Mouse (Mus musculus) limb, embryonic 13.5 days (tissue): ENCODE measurements around the gene Tnfrsf8. TPM values are rescaled to one million over a fixed set of nuclear protein-coding genes. Genes with fewer than 3 reads are reported as not detected.
"Not testable (repeated sequence)": the region's sequence is repeated elsewhere in the genome, so short reads cannot be mapped to it uniquely, and the experiment has no call there.

Source experiments
- ATAC-seq: fragments of 200-750 bp; cut with Nextera tagmentation; 2 replicates; pipeline ENCODE4 v1.8.0; 2017; ENCODE audit warnings: low read depth, moderate number of reproducible peaks, moderate TSS enrichment; ENCODE audit not compliant: low FRiP score
- H3K27ac ChIP-seq: fragments of 300-500 bp; sonication (generic); 2 replicates; pipeline ENCODE4 v1.5.1; 2015; ENCODE audit warnings: inconsistent platforms, mild to moderate bottlenecking, moderate library complexity
- H3K27me3 ChIP-seq: fragments of 300-500 bp; sonication (generic); 2 replicates; pipeline ENCODE4 v1.6.1; 2015; ENCODE audit warnings: mild to moderate bottlenecking, inconsistent platforms
- H3K36me3 ChIP-seq: fragments of 300-500 bp; sonication (generic); 2 replicates; pipeline ENCODE4 v1.6.1; 2015; ENCODE audit warnings: inconsistent platforms, mild to moderate bottlenecking, moderate library complexity
- H3K4me1 ChIP-seq: fragments of 300-500 bp; sonication (generic); 2 replicates; pipeline ENCODE4 v1.6.1; 2015; ENCODE audit warnings: inconsistent platforms
- H3K4me2 ChIP-seq: fragments of 300-500 bp; sonication (generic); replicated peaks from 2 replicates; pipeline ENCODE4 v1.6.1; 2015; ENCODE audit warnings: inconsistent platforms, mild to moderate bottlenecking, moderate library complexity
- H3K4me3 ChIP-seq: fragments of 300-500 bp; sonication (generic); 2 replicates; pipeline ENCODE4 v1.5.1; 2015; ENCODE audit warnings: moderate library complexity, mild to moderate bottlenecking, inconsistent platforms
- H3K9ac ChIP-seq: fragments of 300-500 bp; sonication (generic); 2 replicates; pipeline ENCODE4 v1.6.1; 2015; ENCODE audit warnings: mild to moderate bottlenecking, inconsistent platforms
- H3K9me3 ChIP-seq: fragments of 300-500 bp; sonication (generic); 2 replicates; pipeline ENCODE4 v1.6.1; 2016; ENCODE audit warnings: inconsistent platforms
- WGBS: fragments of 180-500 bp; shearing (Covaris S2); methylation state at CpG from one replicate; pipeline ENCODE4 v1.1.7; 2015; 5-methylcytosine and 5-hydroxymethylcytosine counted together
- polyA plus RNA-seq: library from polyadenylated mRNA; unstranded; fragments of >200 nt; fragmentation: Nextera tagmentation; extraction: Ambion mirVana; gene quantifications from 2 replicates; pipeline ENCODE4 v1.2.1, GENCODE M21; 2015

Tnfrsf8 gene
- polyA plus RNA-seq, 1 experiment from 2014 or later, result 0.10 TPM

- Histone ChIP-seq H3K9me3 (no peaks in the 10 kb centered on the region), H3K36me3 (no peaks in the 10 kb centered on the region), H3K4me1 (no peaks in the 10 kb centered on the region), H3K27ac (no peak overlapping the region), H3K9ac (no peak overlapping the region), H3K27me3 (no peaks in the 10 kb centered on the region), H3K4me2 (no peak overlapping the region), H3K4me3 (no peak overlapping the region)
- ATAC-seq, result no peak
- 81% methylated on average over 8 of the region's 8 CpGs for WGBS
Measured at GRCm38 (mm10) chr4:145322995-145323627, 8.1 kb upstream of the Tnfrsf8 start.

- Histone ChIP-seq H3K4me3 (no peak overlapping the region), H3K4me1 (no peaks in the 10 kb centered on the region), H3K9ac (no peak overlapping the region), H3K27ac (no peak overlapping the region), H3K9me3 (no peaks in the 10 kb centered on the region), H3K36me3 (no peaks in the 10 kb centered on the region), H3K4me2 (no peak overlapping the region), H3K27me3 (0 out of 2 replicates have a peak, but pooled peaks cover 3% of the 10 kb centered on the region)
- ATAC-seq, result no peak
- WGBS, result 88% methylated on average over 5 of the region's 5 CpGs
Measured at GRCm38 (mm10) chr4:145322211-145322610, 7.2 kb upstream of the Tnfrsf8 start.

DNA sequence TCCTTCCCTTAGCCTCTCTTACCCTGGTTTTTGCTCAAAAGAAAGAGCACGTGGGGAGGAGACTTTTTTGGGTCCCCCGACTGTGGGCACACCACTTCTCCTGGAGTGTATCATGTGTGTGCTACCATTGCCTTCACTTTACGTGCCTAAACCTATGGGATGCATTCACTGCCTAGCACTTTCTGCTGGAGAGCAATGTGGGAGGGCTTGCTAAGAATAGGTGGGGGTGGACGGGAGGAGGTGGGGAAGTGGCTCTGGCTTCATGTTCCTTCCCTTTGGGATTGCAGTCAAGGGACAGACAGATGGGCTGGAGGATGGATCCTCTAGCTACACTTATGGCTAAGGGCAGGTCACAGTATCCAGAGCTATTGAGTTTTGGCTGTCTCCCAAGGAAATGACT is 5.7 kb upstream of the Tnfrsf8 start:
- no peaks in the 10 kb centered on the region for H3K4me1 ChIP-seq
- no peak overlapping the region for H3K4me2 ChIP-seq
- no peak overlapping the region for H3K9ac ChIP-seq
- no peak overlapping the region for H3K4me3 ChIP-seq
- no peaks in the 10 kb centered on the region for H3K9me3 ChIP-seq
- H3K36me3 ChIP-seq, result no peaks in the 10 kb centered on the region
- WGBS, result 78% methylated on average over 4 of the region's 4 CpGs
- H3K27me3 ChIP-seq, result peaks cover 12% of the 10 kb centered on the region
- H3K27ac ChIP-seq, result no peak overlapping the region
- ATAC-seq, result no peak

DNA sequence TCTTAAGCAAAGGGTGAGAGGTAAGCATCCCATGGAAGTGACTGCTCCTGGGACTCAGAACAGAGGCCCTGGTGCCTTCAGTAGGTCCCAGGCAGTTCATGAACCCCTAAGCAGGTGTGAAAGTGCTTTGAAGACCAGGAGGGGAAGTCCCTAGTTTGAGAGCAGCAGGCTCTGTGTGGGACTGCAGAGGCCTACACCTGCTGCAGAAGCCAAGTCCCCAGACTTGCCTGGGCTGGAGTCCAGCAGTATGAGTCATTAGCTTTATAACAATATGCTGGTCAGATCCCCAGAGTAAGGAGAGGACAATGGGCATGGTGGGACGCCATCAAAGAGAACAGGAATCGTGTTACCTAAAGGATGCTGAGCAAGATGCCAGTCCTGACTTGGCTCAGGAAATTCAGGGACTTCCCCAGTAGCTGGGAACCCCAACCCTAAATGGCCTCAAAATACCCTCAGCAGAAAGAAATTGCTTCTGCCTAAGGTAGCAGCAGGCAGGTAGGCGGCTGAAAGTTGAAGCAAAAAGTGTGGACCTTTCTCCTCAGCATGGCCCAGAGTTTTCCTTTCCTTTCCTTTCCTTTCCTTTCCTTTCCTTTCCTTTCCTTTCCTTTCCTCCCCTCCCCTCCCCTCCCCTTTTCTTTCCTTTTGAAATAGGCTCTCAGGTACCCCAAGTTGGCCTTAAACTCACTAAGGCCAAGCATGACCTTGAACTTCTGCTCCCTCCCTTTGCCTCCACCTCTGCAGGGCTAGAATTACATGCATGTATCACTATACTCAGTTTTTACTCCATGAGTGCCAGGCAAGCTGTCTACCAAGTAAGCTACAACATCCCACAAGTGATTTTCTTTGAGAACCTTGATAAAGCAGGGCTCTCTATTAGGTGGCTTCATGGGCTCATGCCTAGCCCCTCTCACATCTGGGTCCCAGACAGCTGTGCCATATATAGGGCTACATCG is 4.6 kb upstream of the Tnfrsf8 start:
- no peak for ATAC-seq
- no peak overlapping the region for H3K4me2 ChIP-seq
- H3K9ac ChIP-seq, result no peak overlapping the region
- no peak overlapping the region for H3K27ac ChIP-seq
- H3K36me3 ChIP-seq, result no peaks in the 10 kb centered on the region
- 75% methylated on average over 4 of the region's 4 CpGs for WGBS
- H3K4me1 ChIP-seq, result no peaks in the 10 kb centered on the region
- H3K9me3 ChIP-seq, result no peaks in the 10 kb centered on the region
- peaks cover 23% of the 10 kb centered on the region for H3K27me3 ChIP-seq
- no peak overlapping the region for H3K4me3 ChIP-seq

GRCm38 (mm10) chr4:145316708-145317107 is 1.7 kb upstream of the Tnfrsf8 start:
- 74% methylated on average over 5 of the region's 5 CpGs for WGBS
- Histone ChIP-seq H3K9ac (no peak overlapping the region), H3K4me3 (no peak overlapping the region), H3K36me3 (no peaks in the 10 kb centered on the region), H3K9me3 (no peaks in the 10 kb centered on the region), H3K27me3 (peaks cover 32% of the 10 kb centered on the region), H3K27ac (no peak overlapping the region), H3K4me2 (no peak overlapping the region), H3K4me1 (no peaks in the 10 kb centered on the region)
- no peak for ATAC-seq

- no peak for ATAC-seq
- Histone ChIP-seq H3K9me3 (no peaks in the 10 kb centered on the region), H3K27me3 (peaks cover 32% of the 10 kb centered on the region), H3K4me2 (no peak overlapping the region), H3K4me3 (no peak overlapping the region), H3K36me3 (no peaks in the 10 kb centered on the region), H3K9ac (no peak overlapping the region), H3K27ac (no peak overlapping the region), H3K4me1 (no peaks in the 10 kb centered on the region)
- 85% methylated on average over 4 of the region's 4 CpGs for WGBS
Measured at GRCm38 (mm10) chr4:145313966-145314365, 998 bp downstream of the Tnfrsf8 start.

DNA sequence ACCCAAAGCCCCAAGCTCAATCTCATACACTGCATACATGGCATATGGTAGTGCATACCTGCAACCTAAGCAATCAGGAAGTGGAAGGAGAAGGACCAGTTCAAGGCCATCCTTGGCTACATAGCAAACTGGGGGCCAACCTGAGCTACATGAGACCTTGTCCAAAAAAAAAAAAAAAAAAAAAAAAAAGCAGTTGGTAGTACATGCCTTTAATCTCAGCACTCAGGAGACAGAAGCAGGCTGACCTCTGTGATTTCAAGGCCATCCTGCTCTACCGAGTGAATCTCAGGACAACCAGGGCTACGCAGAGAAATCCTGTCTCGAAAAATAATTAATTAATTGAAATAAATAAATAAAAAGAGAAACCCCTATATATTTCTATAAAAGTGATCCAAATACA is 1.7 kb downstream of the Tnfrsf8 start:
- 86% methylated on average over 3 of the region's 3 CpGs for WGBS
- Histone ChIP-seq H3K4me2 (no peak overlapping the region), H3K27me3 (peaks cover 32% of the 10 kb centered on the region), H3K36me3 (no peaks in the 10 kb centered on the region), H3K27ac (no peak overlapping the region), H3K9ac (no peak overlapping the region), H3K4me3 (no peak overlapping the region), H3K9me3 (no peaks in the 10 kb centered on the region), H3K4me1 (no peaks in the 10 kb centered on the region)
- no peak for ATAC-seq

- no peak overlapping the region for H3K9ac ChIP-seq
- H3K27me3 ChIP-seq, result peaks cover 29% of the 10 kb centered on the region
- H3K4me3 ChIP-seq, result no peak overlapping the region
- H3K36me3 ChIP-seq, result no peaks in the 10 kb centered on the region
- no peak overlapping the region for H3K27ac ChIP-seq
- no peaks in the 10 kb centered on the region for H3K4me1 ChIP-seq
- no peak overlapping the region for H3K4me2 ChIP-seq
- H3K9me3 ChIP-seq, result no peaks in the 10 kb centered on the region
- 81% methylated on average over 7 of the region's 7 CpGs for WGBS
- ATAC-seq, result no peak
Measured at GRCm38 (mm10) chr4:145312530-145312929, 2.4 kb downstream of the Tnfrsf8 start.

DNA sequence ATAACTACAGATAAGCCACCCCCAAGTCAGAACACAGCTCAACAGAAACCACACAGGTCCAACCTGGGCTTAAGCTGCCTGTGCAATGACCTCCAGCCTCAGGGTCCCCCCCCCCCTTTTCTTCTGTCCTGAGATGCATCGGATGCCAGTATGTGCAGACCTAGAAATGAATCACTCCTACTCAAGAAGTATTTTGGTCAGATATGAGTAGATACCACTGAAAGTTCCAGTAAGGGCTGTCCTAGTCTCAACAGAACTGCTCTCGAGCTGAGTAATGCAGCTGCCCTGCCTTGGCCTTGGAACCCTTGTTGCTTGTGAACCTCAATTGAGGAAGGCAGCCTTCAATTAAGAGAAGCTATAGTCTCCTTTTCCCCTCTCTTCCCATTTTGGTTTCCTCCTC is 4.1 kb downstream of the Tnfrsf8 start:
- no peak overlapping the region for H3K4me2 ChIP-seq
- no peak overlapping the region for H3K4me3 ChIP-seq
- H3K27me3 ChIP-seq, result peaks cover 22% of the 10 kb centered on the region
- H3K27ac ChIP-seq, result no peak overlapping the region
- H3K36me3 ChIP-seq, result no peaks in the 10 kb centered on the region
- WGBS, result 88% methylated on average over 2 of the region's 2 CpGs
- no peak for ATAC-seq
- H3K9ac ChIP-seq, result no peak overlapping the region
- H3K4me1 ChIP-seq, result 0 out of 2 replicates have a peak, but pooled peaks cover 3% of the 10 kb centered on the region
- no peaks in the 10 kb centered on the region for H3K9me3 ChIP-seq

DNA sequence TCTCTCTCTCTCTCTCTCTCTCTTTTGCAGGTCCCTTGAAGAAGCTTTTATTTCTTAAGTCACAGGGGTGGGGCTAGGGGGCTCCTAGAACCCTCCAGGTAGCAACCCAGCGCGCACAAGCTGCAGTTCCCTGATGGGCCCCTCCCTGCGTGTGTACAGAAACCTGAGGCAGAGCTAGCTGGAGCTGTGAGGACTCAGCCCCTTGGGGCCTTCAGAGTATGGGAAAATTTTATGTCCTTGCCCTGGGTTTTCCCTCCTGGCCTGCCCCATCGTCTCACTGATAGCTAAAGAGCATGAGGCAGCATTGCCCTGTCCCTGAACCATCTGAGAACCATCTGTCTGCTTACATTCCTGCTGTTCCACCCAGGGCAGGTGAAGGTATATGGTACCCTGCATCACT is 8.5 kb downstream of the Tnfrsf8 start:
- Histone ChIP-seq H3K4me3 (no peak overlapping the region), H3K36me3 (no peaks in the 10 kb centered on the region), H3K4me2 (no peak overlapping the region), H3K9ac (no peak overlapping the region), H3K27me3 (no peaks in the 10 kb centered on the region), H3K4me1 (0 out of 2 replicates have a peak, but pooled peaks cover 3% of the 10 kb centered on the region), H3K9me3 (no peaks in the 10 kb centered on the region), H3K27ac (no peak overlapping the region)
- no peak for ATAC-seq
- 28% methylated on average over 4 of the region's 4 CpGs for WGBS

DNA sequence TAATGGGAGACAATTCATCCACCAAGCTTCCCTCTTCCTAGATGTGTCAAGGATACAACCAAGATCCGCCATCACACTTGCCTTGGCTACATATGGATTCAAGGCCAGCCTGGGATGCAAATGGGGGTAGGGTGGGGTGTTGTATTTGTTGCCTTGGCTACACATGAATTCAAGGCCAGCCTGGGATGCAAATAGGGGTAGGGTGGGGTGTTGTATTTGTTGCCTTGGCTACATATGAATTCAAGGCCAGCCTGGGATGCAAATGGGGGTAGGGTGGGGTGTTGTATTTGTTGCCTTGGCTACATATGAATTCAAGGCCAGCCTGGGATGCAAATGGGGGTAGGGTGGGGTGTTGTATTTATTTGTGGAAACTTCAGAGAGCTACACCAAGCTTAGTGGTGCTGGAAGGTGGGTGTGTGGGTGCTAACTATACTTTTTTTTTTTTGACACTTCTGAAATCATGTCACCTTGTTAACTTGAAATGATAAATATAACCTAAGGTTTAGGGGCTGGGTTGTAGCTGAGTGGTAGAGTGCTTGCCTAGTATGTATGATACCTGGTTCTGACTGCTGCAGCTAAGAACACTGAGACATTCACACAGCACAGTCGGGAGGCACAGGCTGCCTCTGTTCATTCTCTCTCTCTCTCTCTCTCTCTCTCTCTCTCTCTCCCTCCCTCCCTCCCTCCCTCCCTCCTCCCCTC is 9.2 kb downstream of the Tnfrsf8 start:
- ATAC-seq, H3K9ac ChIP-seq, H3K9me3 ChIP-seq, H3K27ac ChIP-seq, H3K27me3 ChIP-seq, H3K4me3 ChIP-seq, H3K4me1 ChIP-seq, H3K4me2 ChIP-seq, H3K36me3 ChIP-seq: not testable (repeated sequence)
- WGBS, result 38% methylated on average over 2 of the region's 2 CpGs

- no peaks in the 10 kb centered on the region for H3K27me3 ChIP-seq
- no peak overlapping the region for H3K27ac ChIP-seq
- H3K36me3 ChIP-seq, result no peaks in the 10 kb centered on the region
- no peaks in the 10 kb centered on the region for H3K9me3 ChIP-seq
- no peak overlapping the region for H3K9ac ChIP-seq
- H3K4me2 ChIP-seq, result no peak overlapping the region
- no peak overlapping the region for H3K4me3 ChIP-seq
- H3K4me1 ChIP-seq, result 0 out of 2 replicates have a peak, but pooled peaks cover 3% of the 10 kb centered on the region
- WGBS, result 86% methylated on average over 4 of the region's 4 CpGs
- ATAC-seq, result no peak
Measured at GRCm38 (mm10) chr4:145304109-145304508, 10.9 kb downstream of the Tnfrsf8 start.
